Mouse (Mus musculus) forebrain, embryonic 16.5 days (tissue): Measurements from ENCODE around the gene Sirt4. TPM values are rescaled to one million over a fixed set of nuclear protein-coding genes. Genes with fewer than 3 reads are reported as not detected.

Experiments used
- ATAC-seq: fragments of 200-750 bp; cut with Nextera tagmentation; 2 replicates; pipeline ENCODE4 v1.8.0; 2017; ENCODE audit warnings: mild to moderate bottlenecking, moderate library complexity
- H3K27ac ChIP-seq: fragments of 300-500 bp; sonication (generic); 2 replicates; pipeline ENCODE4 v1.5.1; 2014; ENCODE audit warnings: low read length, control low read depth
- H3K27me3 ChIP-seq: fragments of 300-500 bp; sonication (generic); replicated peaks from 2 replicates; pipeline ENCODE4 v1.6.1; 2014; ENCODE audit warnings: low read length; ENCODE audit not compliant: control insufficient read depth, insufficient read depth
- H3K36me3 ChIP-seq: fragments of 300-500 bp; sonication (generic); 2 replicates; pipeline ENCODE4 v1.6.1; 2014; ENCODE audit not compliant: control insufficient read depth, insufficient read depth
- H3K4me1 ChIP-seq: fragments of 300-500 bp; sonication (generic); replicated peaks from 2 replicates; pipeline ENCODE4 v1.6.1; 2014; ENCODE audit warnings: low read length; ENCODE audit not compliant: control insufficient read depth, insufficient read depth
- H3K4me2 ChIP-seq: fragments of 300-500 bp; sonication (generic); 2 replicates; pipeline ENCODE4 v1.6.1; 2014; ENCODE audit warnings: mild to moderate bottlenecking, low read length, control low read depth
- H3K4me3 ChIP-seq: fragments of 300-500 bp; sonication (generic); replicated peaks from 2 replicates; pipeline ENCODE4 v1.5.1; 2014; ENCODE audit warnings: mild to moderate bottlenecking, low read length, control low read depth
- H3K9ac ChIP-seq: fragments of 300-500 bp; sonication (generic); replicated peaks from 2 replicates; pipeline ENCODE4 v1.6.1; 2014; ENCODE audit warnings: low read depth, low read length, control low read depth
- H3K9me3 ChIP-seq: fragments of 300-500 bp; sonication (generic); 2 replicates; pipeline ENCODE4 v1.6.1; 2016; ENCODE audit warnings: low read length; ENCODE audit not compliant: control insufficient read depth
- WGBS: fragments of 180-500 bp; shearing (Covaris S2); extraction: QIAGEN DNeasy Blood & Tissue Kit; methylation state at CpG from one replicate; pipeline ENCODE4 v1.1.7; 2014; 5-methylcytosine and 5-hydroxymethylcytosine counted together
- polyA plus RNA-seq: library from polyadenylated mRNA; unstranded; fragments of >200 nt; fragmentation: Nextera tagmentation; extraction: Ambion mirVana; gene quantifications from 2 replicates; pipeline ENCODE4 v1.2.1, GENCODE M21; 2015

Sirt4 gene
- polyA plus RNA-seq, 1 experiment from 2014 or later: 37.6 TPM

DNA sequence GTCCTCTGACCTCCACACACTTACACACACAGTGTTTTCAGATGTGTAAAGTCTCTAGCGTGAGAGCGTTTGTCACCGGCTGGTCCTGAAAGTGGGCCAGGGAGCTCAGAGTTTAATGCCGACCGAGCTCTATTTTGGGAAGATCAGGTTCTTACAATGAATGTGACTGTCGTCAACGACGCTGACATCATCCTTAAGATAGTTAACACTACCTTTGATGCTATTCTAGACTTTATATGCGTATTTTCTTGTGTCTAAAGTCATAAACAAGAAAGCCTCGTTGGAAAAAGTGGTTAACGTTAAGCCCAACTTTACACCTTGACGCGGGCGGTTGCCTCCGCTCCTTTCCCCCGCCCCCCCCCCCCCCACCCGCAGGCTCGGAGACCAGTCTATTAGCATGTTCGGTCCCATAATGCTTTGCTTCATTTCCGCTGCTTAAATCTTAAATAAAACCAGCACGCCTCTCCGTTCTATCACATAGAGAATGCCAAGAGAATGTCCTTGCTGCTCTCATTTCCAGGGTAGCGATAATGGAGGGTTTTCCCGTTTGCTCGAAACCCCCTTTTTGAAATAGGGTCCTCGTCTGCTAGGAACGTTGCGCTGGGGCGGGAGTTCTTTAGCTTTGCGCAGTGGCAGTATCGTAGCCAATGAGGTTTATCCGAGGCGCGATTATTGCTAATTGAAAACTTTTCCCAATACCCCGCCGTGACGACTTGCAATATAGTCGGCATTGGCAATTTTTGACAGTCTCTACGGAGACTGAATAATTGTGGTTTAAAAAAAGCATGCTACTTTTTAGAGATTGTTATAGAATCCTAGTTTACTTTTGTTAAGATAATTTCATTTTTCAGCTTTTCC, 4.5 kb upstream of the Sirt4 start:
- peak; percentile 78 for ATAC-seq
- no peaks in the 10 kb centered on the region for H3K9me3 ChIP-seq
- peak overlapping the region; percentile 100 for H3K27ac ChIP-seq
- peak overlapping the region; percentile 52 for H3K4me3 ChIP-seq
- WGBS: under 1% methylated on average over 38 of the region's 39 CpGs
- peaks cover 26% of the 10 kb centered on the region for H3K4me1 ChIP-seq
- H3K27me3 ChIP-seq: no peaks in the 10 kb centered on the region
- H3K4me2 ChIP-seq: peak overlapping the region; percentile 94
- peak overlapping the region; percentile 91 for H3K9ac ChIP-seq
- no peaks in the 10 kb centered on the region for H3K36me3 ChIP-seq

GRCm38 (mm10) chr5:115487942-115488580, 3.5 kb upstream of the Sirt4 start:
- Histone ChIP-seq H3K4me1 (peaks cover 28% of the 10 kb centered on the region), H3K36me3 (no peaks in the 10 kb centered on the region), H3K27ac (no peak overlapping the region), H3K4me3 (no peak overlapping the region), H3K27me3 (no peaks in the 10 kb centered on the region), H3K9me3 (no peaks in the 10 kb centered on the region), H3K4me2 (no peak overlapping the region), H3K9ac (no peak overlapping the region)
- ATAC-seq: no peak
- 76% methylated on average over 9 of the region's 9 CpGs for WGBS

GRCm38 (mm10) chr5:115487353-115487752, 2.8 kb upstream of the Sirt4 start:
- Histone ChIP-seq H3K4me3 (no peak overlapping the region), H3K9ac (no peak overlapping the region), H3K4me1 (peaks cover 35% of the 10 kb centered on the region), H3K9me3 (no peaks in the 10 kb centered on the region), H3K36me3 (no peaks in the 10 kb centered on the region), H3K27ac (no peak overlapping the region), H3K27me3 (no peaks in the 10 kb centered on the region), H3K4me2 (no peak overlapping the region)
- 82% methylated on average over 8 of the region's 8 CpGs for WGBS
- no peak for ATAC-seq

DNA sequence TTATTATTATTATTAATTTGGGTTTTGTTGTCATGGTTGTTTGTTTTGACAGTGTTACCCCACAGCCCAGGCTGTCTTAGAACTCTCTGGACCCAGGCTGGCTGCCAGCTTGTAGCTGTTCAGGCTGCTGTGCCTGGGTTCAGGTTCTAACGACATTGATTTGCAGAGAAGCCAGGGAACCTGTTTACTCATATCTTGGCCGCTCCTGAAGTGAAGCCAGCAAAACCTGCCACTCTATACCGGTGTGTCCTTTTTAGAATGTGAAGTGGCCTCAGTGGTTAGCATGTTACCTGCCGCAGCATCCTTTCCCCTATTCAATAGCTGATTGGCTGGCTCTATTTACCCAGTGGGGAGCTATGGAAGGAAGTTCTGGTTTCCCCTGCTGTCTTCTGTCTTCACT, 2.2 kb upstream of the Sirt4 start:
- Histone ChIP-seq H3K9me3 (no peaks in the 10 kb centered on the region), H3K4me2 (no peak overlapping the region), H3K4me1 (peaks cover 32% of the 10 kb centered on the region), H3K27me3 (no peaks in the 10 kb centered on the region), H3K4me3 (no peak overlapping the region), H3K27ac (no peak overlapping the region), H3K36me3 (no peaks in the 10 kb centered on the region), H3K9ac (no peak overlapping the region)
- no peak for ATAC-seq
- 49% methylated on average over 4 of the region's 4 CpGs for WGBS

GRCm38 (mm10) chr5:115485489-115486205, 1.1 kb upstream of the Sirt4 start:
- Histone ChIP-seq H3K27me3 (no peaks in the 10 kb centered on the region), H3K4me2 (no peak overlapping the region), H3K27ac (no peak overlapping the region), H3K4me1 (peaks cover 26% of the 10 kb centered on the region), H3K36me3 (no peaks in the 10 kb centered on the region), H3K9me3 (no peaks in the 10 kb centered on the region), H3K4me3 (no peak overlapping the region), H3K9ac (no peak overlapping the region)
- WGBS: 83% methylated on average over 18 of the region's 18 CpGs
- no peak for ATAC-seq

DNA sequence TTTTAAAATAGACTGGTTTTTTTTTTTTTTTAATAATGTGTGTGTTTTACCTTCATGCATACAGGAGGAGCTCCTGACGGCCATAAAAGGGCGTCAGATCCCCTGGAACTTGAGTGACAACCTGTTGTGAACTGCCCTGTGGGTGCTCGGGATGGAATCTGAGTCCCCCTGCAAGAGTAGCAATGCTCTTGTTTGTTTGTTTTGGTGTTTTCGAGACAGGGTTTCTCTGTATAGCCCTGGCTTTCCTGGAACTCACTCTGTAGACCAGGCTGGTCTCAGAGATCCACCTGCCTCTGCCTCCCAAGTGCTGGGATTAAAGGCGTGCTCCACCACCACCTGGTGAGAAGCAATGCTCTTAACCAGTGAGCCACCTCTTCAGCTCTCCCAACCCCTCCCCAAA, 471 bp upstream of the Sirt4 start:
- ATAC-seq: no peak
- 64% methylated on average over 5 of the region's 5 CpGs for WGBS
- H3K36me3 ChIP-seq: no peaks in the 10 kb centered on the region
- H3K27ac ChIP-seq: no peak overlapping the region
- peak overlapping the region; percentile 55 for H3K4me3 ChIP-seq
- H3K9me3 ChIP-seq: no peaks in the 10 kb centered on the region
- peak overlapping the region; percentile 76 for H3K4me2 ChIP-seq
- H3K4me1 ChIP-seq: peaks cover 29% of the 10 kb centered on the region
- peak overlapping the region; percentile 52; the same call in 1 of the 2 replicates for H3K9ac ChIP-seq
- no peaks in the 10 kb centered on the region for H3K27me3 ChIP-seq

GRCm38 (mm10) chr5:115483385-115483784, 1.1 kb downstream of the Sirt4 start:
- Histone ChIP-seq H3K27me3 (no peaks in the 10 kb centered on the region), H3K9ac (no peak overlapping the region), H3K9me3 (no peaks in the 10 kb centered on the region), H3K4me3 (no peak overlapping the region; the same call in 1 of the 2 replicates), H3K27ac (no peak overlapping the region), H3K36me3 (no peaks in the 10 kb centered on the region), H3K4me2 (no peak overlapping the region; the same call in 1 of the 2 replicates), H3K4me1 (peaks cover 26% of the 10 kb centered on the region)
- no peak for ATAC-seq
- WGBS: 38% methylated on average over 6 of the region's 6 CpGs

- Histone ChIP-seq H3K9ac (peak overlapping the region; percentile 1; the same call in 1 of the 2 replicates), H3K27ac (no peak overlapping the region), H3K27me3 (no peaks in the 10 kb centered on the region), H3K36me3 (no peaks in the 10 kb centered on the region), H3K4me3 (peak overlapping the region; percentile 17), H3K9me3 (no peaks in the 10 kb centered on the region), H3K4me2 (peak overlapping the region; percentile 40), H3K4me1 (peaks cover 26% of the 10 kb centered on the region)
- ATAC-seq: no peak
- WGBS: 26% methylated on average over 38 of the region's 38 CpGs
Measured at GRCm38 (mm10) chr5:115482390-115483265, 1.9 kb downstream of the Sirt4 start.
